Mouse (Mus musculus) stomach, postnatal 0 days (tissue): ENCODE results near the gene Colgalt2. TPM values are rescaled to one million over a fixed set of nuclear protein-coding genes. Genes with fewer than 3 reads are reported as not detected.

Experiments used
- ATAC-seq: fragments of 200-750 bp; cut with Nextera tagmentation; 2 replicates; pipeline ENCODE4 v1.8.0; 2017; ENCODE audit not compliant: low FRiP score, low TSS enrichment
- DNase-seq: peaks from one replicate; pipeline ENCODE4 v3.0.0-alpha.2; 2016; ENCODE audit warnings: low spot score
- H3K27ac ChIP-seq: fragments of 300-500 bp; sonication (generic); replicated peaks from 2 replicates; pipeline ENCODE4 v1.5.1; 2014; ENCODE audit warnings: mild to moderate bottlenecking, control low read depth
- H3K27me3 ChIP-seq: fragments of 300-500 bp; sonication (generic); 2 replicates; pipeline ENCODE4 v1.6.1; 2014; ENCODE audit warnings: low read length; ENCODE audit not compliant: control insufficient read depth, insufficient read depth
- H3K36me3 ChIP-seq: fragments of 300-500 bp; sonication (generic); 2 replicates; pipeline ENCODE4 v1.6.1; 2014; ENCODE audit warnings: low read length, mixed read lengths; ENCODE audit not compliant: control insufficient read depth, insufficient read depth
- H3K4me1 ChIP-seq: fragments of 300-500 bp; sonication (generic); replicated peaks from 2 replicates; pipeline ENCODE4 v1.6.1; 2014; ENCODE audit warnings: antibody characterized with exemption; ENCODE audit not compliant: control insufficient read depth, insufficient read depth
- H3K4me2 ChIP-seq: fragments of 300-500 bp; sonication (generic); replicated peaks from 2 replicates; pipeline ENCODE4 v1.6.1; 2014; ENCODE audit warnings: low read depth, mild to moderate bottlenecking, control low read depth, moderate library complexity
- H3K4me3 ChIP-seq: fragments of 300-500 bp; sonication (generic); 2 replicates; pipeline ENCODE4 v1.5.1; 2014; ENCODE audit warnings: low read depth, low read length, control low read depth
- H3K9ac ChIP-seq: fragments of 300-500 bp; sonication (generic); 2 replicates; pipeline ENCODE4 v1.6.1; 2014; ENCODE audit warnings: mild to moderate bottlenecking, low read length, control low read depth, mixed read lengths
- H3K9me3 ChIP-seq: fragments of 300-500 bp; sonication (generic); 2 replicates; pipeline ENCODE4 v1.6.1; 2016; ENCODE audit warnings: low read length; ENCODE audit not compliant: control insufficient read depth
- CTCF ChIP-seq: IDR thresholded peaks from 2 replicates; pipeline ENCODE4 v1.5.1; 2016; ENCODE audit warnings: antibody characterized with exemption, low read depth, mild to moderate bottlenecking, moderate library complexity
- EP300 ChIP-seq: optimal IDR thresholded peaks from 2 replicates; pipeline ENCODE3; 2016; ENCODE audit warnings: antibody characterized with exemption
- WGBS: fragments of 180-500 bp; shearing (Covaris S2); extraction: QIAGEN DNeasy Blood & Tissue Kit; methylation state at CpG from one replicate; pipeline ENCODE4 v1.1.7; 2014; 5-methylcytosine and 5-hydroxymethylcytosine counted together
- polyA plus RNA-seq: library from polyadenylated mRNA; unstranded; fragments of >200 nt; fragmentation: Nextera tagmentation; extraction: Ambion mirVana; gene quantifications from 2 replicates; pipeline ENCODE4 v1.2.1, GENCODE M21; 2015

Gene Colgalt2
- polyA plus RNA-seq, 1 experiment from 2014 or later, result 0.50 TPM

GRCm38 (mm10) chr1:152499802-152500201 is 100.2 kb downstream of the Colgalt2 start:
- no peaks in the 10 kb centered on the region for H3K27me3 ChIP-seq
- DNase-seq, result no peak
- TF ChIP-seq CTCF (no peak), EP300 (no peak)
- H3K4me3 ChIP-seq, result no peak overlapping the region
- no peak overlapping the region for H3K4me2 ChIP-seq
- no peak for ATAC-seq
- H3K9ac ChIP-seq, result no peak overlapping the region
- H3K36me3 ChIP-seq, result no peaks in the 10 kb centered on the region
- 65% methylated on average over 12 of the region's 12 CpGs for WGBS
- no peak overlapping the region for H3K27ac ChIP-seq
- H3K9me3 ChIP-seq, result no peaks in the 10 kb centered on the region
- no peaks in the 10 kb centered on the region for H3K4me1 ChIP-seq

- H3K36me3 ChIP-seq, result no peaks in the 10 kb centered on the region
- DNase-seq (no peak), ATAC-seq (no peak)
- H3K27me3 ChIP-seq, result no peaks in the 10 kb centered on the region
- no peaks in the 10 kb centered on the region for H3K4me1 ChIP-seq
- H3K9me3 ChIP-seq, result no peaks in the 10 kb centered on the region
- H3K27ac ChIP-seq, result no peak overlapping the region
- no peak overlapping the region for H3K4me3 ChIP-seq
- no peak for TF ChIP-seq CTCF
- no peak for TF ChIP-seq EP300
- 78% methylated on average over 5 of the region's 5 CpGs for WGBS
- no peak overlapping the region for H3K4me2 ChIP-seq
- no peak overlapping the region for H3K9ac ChIP-seq
Observed at GRCm38 (mm10) chr1:152506175-152506574, 106.5 kb downstream of the Colgalt2 start.

- Histone ChIP-seq H3K9ac (no peak overlapping the region), H3K27me3 (no peaks in the 10 kb centered on the region), H3K9me3 (no peaks in the 10 kb centered on the region), H3K36me3 (no peaks in the 10 kb centered on the region), H3K27ac (no peak overlapping the region), H3K4me1 (no peaks in the 10 kb centered on the region), H3K4me3 (no peak overlapping the region), H3K4me2 (no peak overlapping the region)
- 89% methylated on average over 7 of the region's 7 CpGs for WGBS
- ATAC-seq (no peak), DNase-seq (no peak)
- no peak for TF ChIP-seq CTCF
- TF ChIP-seq EP300, result no peak
Observed at GRCm38 (mm10) chr1:152506726-152507125, 107.1 kb downstream of the Colgalt2 start.

GRCm38 (mm10) chr1:152508481-152509220 is 109.0 kb downstream of the Colgalt2 start:
- 90% methylated on average over 11 of the region's 11 CpGs for WGBS

GRCm38 (mm10) chr1:152511237-152511636 is 111.6 kb downstream of the Colgalt2 start:
- peak; percentile 70 for ATAC-seq
- H3K4me2 ChIP-seq, result no peak overlapping the region
- H3K27me3 ChIP-seq, result no peaks in the 10 kb centered on the region
- H3K4me3 ChIP-seq, result no peak overlapping the region
- DNase-seq, result no peak
- 67% methylated on average over 4 of the region's 4 CpGs for WGBS
- H3K36me3 ChIP-seq, result no peaks in the 10 kb centered on the region
- H3K9ac ChIP-seq, result no peak overlapping the region
- TF ChIP-seq EP300 (no peak), CTCF (peak; percentile 96)
- no peak overlapping the region for H3K27ac ChIP-seq
- no peaks in the 10 kb centered on the region for H3K9me3 ChIP-seq
- no peaks in the 10 kb centered on the region for H3K4me1 ChIP-seq

More at GRCm38 (mm10) chr1:152508481-152509220, 109.0 kb downstream of the Colgalt2 start:
- Histone ChIP-seq H3K9me3 (no peaks in the 10 kb centered on the region), H3K36me3 (no peaks in the 10 kb centered on the region), H3K27me3 (no peaks in the 10 kb centered on the region), H3K9ac (no peak overlapping the region), H3K4me2 (no peak overlapping the region), H3K4me1 (no peaks in the 10 kb centered on the region), H3K27ac (no peak overlapping the region), H3K4me3 (no peak overlapping the region)
- TF ChIP-seq CTCF (no peak), EP300 (no peak)
- ATAC-seq (no peak), DNase-seq (no peak)

GRCm38 (mm10) chr1:152514256-152514655 is 114.6 kb downstream of the Colgalt2 start:
- Histone ChIP-seq H3K36me3 (peaks cover 4% of the 10 kb centered on the region), H3K27me3 (no peaks in the 10 kb centered on the region)

More at GRCm38 (mm10) chr1:152514256-152514655, 114.6 kb downstream of the Colgalt2 start:
- Histone ChIP-seq H3K9me3 (no peaks in the 10 kb centered on the region), H3K4me3 (no peak overlapping the region), H3K4me1 (no peaks in the 10 kb centered on the region), H3K9ac (no peak overlapping the region), H3K27ac (no peak overlapping the region), H3K4me2 (no peak overlapping the region)
- ATAC-seq (peak; percentile 34; the same call in 1 of the 2 replicates), DNase-seq (no peak)
- WGBS, result 50% methylated on average over 4 of the region's 4 CpGs
- TF ChIP-seq EP300 (no peak), CTCF (no peak)
